Mouse (Mus musculus): Measurements from ENCODE around the gene Tigd3.
A peak's percentile ranks its signal among the peaks of the same experiment; 100 is the strongest.
"Not testable (repeated sequence)": the region's sequence is repeated elsewhere in the genome, so short reads cannot be mapped to it uniquely, and the experiment has no call there.

Tigd3 gene

GRCm38 (mm10) chr19:5922119-5922942, 28.4 kb upstream of the Tigd3 start:
- peak; percentile 41 for DNase-seq (ENCODE audit: low read depth)

DNA sequence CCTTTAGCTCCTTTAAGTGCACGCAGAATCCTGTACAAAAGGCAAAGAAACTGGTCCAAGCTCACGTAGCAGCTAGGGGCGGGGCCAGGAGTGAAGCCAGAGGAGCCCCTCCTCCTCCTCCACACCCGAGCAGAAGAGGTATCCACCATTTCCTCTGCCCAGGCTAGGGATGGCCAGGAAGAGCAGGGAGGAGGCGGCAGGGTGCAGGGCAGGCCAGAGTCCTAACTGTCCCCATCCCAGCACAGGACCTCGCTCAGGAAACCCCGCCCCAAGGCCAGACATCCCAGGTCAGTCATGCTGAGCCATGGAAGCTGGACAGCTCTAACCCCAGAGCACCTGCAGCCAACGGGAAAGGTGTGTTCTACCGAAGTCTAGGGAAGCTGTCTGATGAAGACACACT, 27.8 kb upstream of the Tigd3 start:
- DNase-seq (ENCODE audit: low read depth): peak; percentile 48

DNA sequence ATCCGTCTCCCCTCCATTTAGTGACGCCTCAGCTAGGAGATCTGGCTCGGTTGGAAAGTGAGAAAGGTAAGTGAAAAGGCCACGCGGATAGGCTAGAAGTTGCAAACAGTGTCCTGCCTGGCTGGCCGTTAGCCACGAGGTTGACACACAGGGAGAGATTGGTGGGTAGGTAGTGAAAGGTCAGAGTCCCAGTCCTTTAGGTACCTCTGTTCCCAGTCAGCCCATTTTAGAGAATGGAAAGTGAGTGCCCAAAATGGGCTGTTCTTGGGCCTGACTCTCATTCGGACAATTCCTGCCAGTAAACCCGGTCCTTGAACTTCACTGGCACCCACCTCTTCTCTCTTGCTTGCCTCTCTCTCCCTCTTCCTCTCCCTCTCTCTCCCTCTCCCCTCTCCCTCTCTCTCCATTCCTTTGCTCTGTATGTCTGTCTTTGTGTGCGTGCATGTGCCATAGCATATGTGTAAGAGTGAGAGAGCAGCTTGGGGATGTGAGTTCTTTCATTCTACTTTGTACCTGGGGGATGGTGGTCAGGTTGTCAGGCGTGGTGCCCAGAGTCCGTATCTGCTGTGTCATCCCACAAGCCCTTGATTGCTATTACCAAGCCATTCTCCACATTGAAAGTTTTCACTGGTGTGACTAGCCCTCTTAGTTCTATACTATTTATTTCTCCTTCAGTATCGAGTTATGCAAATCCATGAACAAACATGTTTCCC, 19.2 kb upstream of the Tigd3 start, which contains the start of gene Dpf2:
Dpf2 (minus strand) TSS at position 4 of the 713 bp plus-strand sequence.
- DNase-seq (ENCODE audit: low read depth): peak; percentile 57

GRCm38 (mm10) chr19:5912103-5913006, 18.4 kb upstream of the Tigd3 start:
- peak; percentile 99 for DNase-seq (ENCODE audit: low read depth)

GRCm38 (mm10) chr19:5911430-5912102, 17.6 kb upstream of the Tigd3 start:
- DNase-seq (ENCODE audit: low read depth): peak; percentile 78

DNA sequence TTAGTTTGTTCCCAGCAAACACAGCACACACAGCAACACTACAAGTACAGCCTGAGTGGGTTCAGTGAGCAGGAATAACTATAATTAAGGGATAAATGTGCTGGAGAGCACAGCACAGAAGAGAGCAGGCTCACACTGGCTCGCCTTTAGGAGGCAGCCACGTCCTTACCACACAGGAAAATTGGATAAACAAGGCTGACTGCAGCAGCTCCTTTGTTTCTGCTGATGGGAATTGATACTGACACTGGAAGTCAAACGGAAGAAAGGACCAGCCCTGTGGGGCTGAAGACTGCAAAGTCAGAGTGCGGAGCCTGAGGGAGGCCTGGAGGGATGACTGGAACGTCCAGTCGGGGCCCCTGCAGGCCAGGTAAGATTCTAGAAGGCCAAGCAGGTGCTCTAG, 16.3 kb upstream of the Tigd3 start:
- no peak for DNase-seq (ENCODE audit: low read depth)

GRCm38 (mm10) chr19:5907275-5907674, 13.3 kb upstream of the Tigd3 start:
- peak; percentile 22 for DNase-seq (ENCODE audit: low read depth)

GRCm38 (mm10) chr19:5893282-5894001, 507 bp downstream of the Tigd3 start:
- no peak for DNase-seq (ENCODE audit: low read depth)

DNA sequence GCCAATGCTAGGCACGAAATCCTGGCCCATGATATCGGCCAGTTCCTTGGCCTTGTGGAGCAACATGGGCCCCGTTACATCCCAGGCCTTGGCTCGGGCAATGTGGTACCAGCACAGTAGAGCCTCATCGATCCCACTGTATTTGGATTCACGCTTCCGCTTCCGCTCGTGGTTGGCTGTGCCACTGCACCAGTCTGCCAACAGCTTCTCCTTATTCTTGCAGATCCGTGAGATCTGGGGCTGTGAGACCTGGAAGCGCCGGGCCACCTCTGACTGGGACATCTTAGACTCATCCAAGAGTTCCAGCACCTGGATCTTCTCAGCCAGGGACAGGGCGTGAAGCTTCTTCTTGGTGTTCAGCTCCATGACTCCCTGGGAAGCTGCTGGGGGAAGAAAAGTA, 1.2 kb downstream of the Tigd3 start:
- no peak for DNase-seq (ENCODE audit: low read depth)

GRCm38 (mm10) chr19:5892262-5892661, 1.7 kb downstream of the Tigd3 start:
- DNase-seq (ENCODE audit: low read depth): no peak

GRCm38 (mm10) chr19:5891521-5892258, 2.3 kb downstream of the Tigd3 start:
- no peak for DNase-seq (ENCODE audit: low read depth)

DNA sequence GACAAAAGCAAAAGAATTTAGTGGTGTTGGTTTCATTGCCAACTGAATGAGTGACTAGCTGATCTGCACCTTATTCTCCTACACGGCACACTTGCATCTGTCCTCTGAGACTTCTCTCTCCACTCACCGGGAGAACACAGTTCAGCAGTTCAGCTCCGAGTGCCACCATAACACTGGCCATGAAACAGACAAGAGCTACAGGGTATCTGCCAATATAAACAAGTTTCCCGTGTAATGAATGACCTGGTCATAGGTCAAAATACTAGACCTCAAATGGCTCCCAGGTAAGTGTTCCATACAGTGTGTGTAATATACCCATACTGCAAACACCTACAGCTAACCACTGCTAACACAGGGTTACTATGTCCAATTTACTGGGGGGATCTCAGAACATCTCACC, 4.7 kb downstream of the Tigd3 start:
- DNase-seq (ENCODE audit: low read depth): no peak

DNA sequence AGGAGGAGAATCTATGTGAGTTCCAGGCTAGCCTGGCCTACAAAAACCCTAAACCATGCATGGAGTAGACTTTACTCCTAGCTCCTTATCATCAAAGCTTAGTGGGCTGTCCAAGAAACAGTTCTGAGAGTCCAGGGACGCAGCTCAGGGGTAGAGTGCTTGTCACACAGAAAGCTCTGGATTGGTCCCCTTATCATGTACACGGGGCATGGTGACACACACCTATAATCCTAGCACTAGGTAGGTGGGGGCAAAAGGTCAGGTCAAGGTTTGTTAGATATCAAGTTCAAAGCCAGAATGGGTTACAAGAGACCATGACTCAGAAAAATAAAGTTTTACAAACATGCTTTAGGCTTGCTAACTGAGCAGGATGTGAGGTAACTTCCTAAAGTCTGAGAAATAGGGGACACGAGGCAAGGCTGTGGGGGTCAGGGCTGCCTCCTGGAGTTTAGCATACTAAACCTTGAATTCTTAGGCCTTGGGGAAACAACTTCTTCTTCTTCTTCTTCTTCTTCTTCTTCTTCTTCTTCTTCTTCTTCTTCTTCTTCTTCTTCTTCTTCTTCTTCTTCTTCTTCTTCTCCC, 6.6 kb downstream of the Tigd3 start:
- DNase-seq (ENCODE audit: low read depth): peak; percentile 62

GRCm38 (mm10) chr19:5885838-5886237, 8.1 kb downstream of the Tigd3 start:
- peak; percentile 65 for DNase-seq (ENCODE audit: low read depth)

DNA sequence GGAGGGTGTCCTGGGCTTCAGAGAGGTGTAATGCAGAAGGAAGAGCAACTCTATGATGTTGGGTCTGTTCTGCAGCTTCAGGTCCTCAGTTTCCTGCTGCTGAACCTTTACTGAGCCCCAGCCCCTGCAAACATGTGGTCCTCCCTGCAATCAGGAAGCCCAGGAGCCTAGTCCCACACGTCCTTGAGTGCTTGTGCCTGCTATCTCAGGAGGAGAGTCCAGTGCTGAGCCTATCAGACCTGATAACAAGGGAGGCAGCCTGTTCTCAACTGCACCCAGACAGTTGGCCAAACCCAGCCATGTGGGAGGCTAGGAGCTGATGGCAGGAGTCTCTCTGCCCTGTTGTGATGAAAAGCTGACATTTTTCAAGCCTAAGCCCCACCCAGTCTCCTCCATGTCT, 10.0 kb downstream of the Tigd3 start:
- no peak for DNase-seq (ENCODE audit: low read depth)

DNA sequence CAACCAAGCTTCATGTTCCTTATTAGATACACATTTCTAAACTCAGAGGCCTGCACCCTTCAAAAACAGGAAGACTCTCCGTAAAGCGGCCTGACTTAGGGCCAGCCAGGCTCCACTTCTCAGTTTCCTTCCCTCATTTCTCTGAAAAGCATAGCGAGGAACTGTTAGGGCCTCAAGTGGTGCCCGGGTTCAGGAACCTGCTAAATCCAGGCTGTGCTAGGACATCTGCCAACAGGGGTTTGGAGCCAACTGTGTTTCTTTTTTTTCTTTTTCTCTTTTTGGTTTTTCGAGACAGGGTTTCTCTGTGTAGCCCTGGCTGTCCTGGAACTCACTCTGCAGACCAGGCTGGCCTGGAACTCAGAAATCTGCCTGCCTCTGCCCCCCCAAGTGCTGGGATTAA, 11.9 kb downstream of the Tigd3 start:
- not testable (repeated sequence) for DNase-seq (ENCODE audit: low read depth)

GRCm38 (mm10) chr19:5881155-5881554, 12.8 kb downstream of the Tigd3 start:
- no peak for DNase-seq (ENCODE audit: low read depth)

- no peak for DNase-seq (ENCODE audit: low read depth)
Measured at GRCm38 (mm10) chr19:5879735-5880134, 14.2 kb downstream of the Tigd3 start.

DNA sequence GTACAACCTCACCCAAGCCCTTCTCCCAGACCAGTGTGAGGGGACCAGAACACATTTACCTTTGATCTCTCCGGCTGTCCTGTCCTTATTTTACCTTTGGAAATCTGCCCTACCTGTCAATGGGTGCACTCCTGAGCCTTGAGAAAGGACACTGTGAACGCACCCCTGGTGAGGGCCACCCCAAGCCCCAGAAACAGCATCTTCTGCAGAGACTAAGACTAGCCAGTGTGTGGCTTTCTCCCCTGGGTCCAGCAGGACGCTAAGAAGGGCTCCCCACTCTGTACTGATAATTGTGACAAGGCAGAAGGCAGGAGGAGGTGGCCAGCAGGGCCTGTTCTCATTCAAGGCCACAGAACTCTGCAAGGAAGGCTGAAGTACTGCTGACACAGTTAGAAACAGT, 15.0 kb downstream of the Tigd3 start:
- no peak for DNase-seq (ENCODE audit: low read depth)

GRCm38 (mm10) chr19:5878362-5878722, 15.6 kb downstream of the Tigd3 start:
- DNase-seq (ENCODE audit: low read depth): no peak

All from 416B (cell line).